Mouse (Mus musculus): ENCODE measurements around the gene Fbxo46.

DNA sequence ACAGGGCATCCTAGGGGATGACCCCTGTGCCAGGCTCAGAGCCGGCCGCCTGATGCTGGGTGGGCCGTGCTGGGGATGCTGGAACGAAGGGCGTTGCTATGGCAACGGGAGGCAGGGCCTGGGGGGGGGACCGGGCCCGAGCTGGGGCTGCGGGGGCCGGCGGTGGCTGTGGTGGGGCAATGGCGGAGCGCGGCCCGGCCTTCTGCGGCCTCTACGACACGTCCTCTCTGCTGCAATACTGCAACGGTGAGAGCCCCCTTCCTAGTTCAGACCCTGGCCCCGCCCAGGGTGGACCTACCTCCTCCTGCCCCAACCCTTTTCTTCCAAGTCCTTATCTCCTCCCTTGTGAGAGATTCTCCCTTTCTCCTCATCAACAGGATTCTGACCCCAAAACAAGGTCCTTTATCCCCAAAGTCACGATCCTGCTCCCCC, 56.9 kb downstream of the Fbxo46 start:
- no peak for TF ChIP-seq NRF1 (IDR thresholded peaks at IDR 0.05; ENCODE audit: insufficient read depth, low read depth, low read length, poor library complexity, severe bottlenecking)
- no peak for TF ChIP-seq NELFE (IDR thresholded peaks at IDR 0.05; ENCODE audit: low read depth, low read length)
- TF ChIP-seq MYB (IDR thresholded peaks at IDR 0.05; ENCODE audit: low read depth, low read length) = no peak
- no peak for TF ChIP-seq POLR2AphosphoS2 (IDR thresholded peaks at IDR 0.05; ENCODE audit: low read length)
- TF ChIP-seq EP300 (IDR thresholded peaks at IDR 0.05; ENCODE audit: low read depth in 1 of 2, low read length in 2 of 2) = no peak
- no peak for TF ChIP-seq ELF1 (IDR thresholded peaks at IDR 0.05; ENCODE audit: low read depth, low read length)
- TF ChIP-seq CTCF (IDR thresholded peaks at IDR 0.05 in 2 of 3, conservative IDR thresholded peaks at IDR 0.05 in 1 of 3; ENCODE audit: control insufficient read depth in 1 of 3, insufficient read depth in 1 of 3, low read depth in 2 of 3, low read length in 3 of 3, poor library complexity in 1 of 3, severe bottlenecking in 1 of 3) = no peak
- TF ChIP-seq UBTF (IDR thresholded peaks at IDR 0.05; ENCODE audit: borderline replicate concordance, insufficient read depth, low read depth, low read length) = no peak
- no peak for TF ChIP-seq CHD2 (IDR thresholded peaks at IDR 0.05; ENCODE audit: low read length)
- TF ChIP-seq POLR2A (IDR thresholded peaks at IDR 0.05; ENCODE audit: control insufficient read depth in 1 of 2, insufficient read depth in 1 of 2, low read depth in 1 of 2, low read length in 2 of 2, poor library complexity in 1 of 2) = no peak
- no peak for TF ChIP-seq USF2 (IDR thresholded peaks at IDR 0.05; ENCODE audit: borderline replicate concordance in 1 of 2, insufficient read depth in 1 of 2, low read depth in 1 of 2, low read length in 2 of 2)
- TF ChIP-seq JUND (IDR thresholded peaks at IDR 0.05; ENCODE audit: low read depth, low read length) = no peak
- TF ChIP-seq KAT2A (conservative IDR thresholded peaks at IDR 0.05; ENCODE audit: low read depth, low read length) = no peak
